In genomic region chr7:102337898-102338297, GRCm38 (mm10) we compare ENCODE assay signal across 8 mouse cellular contexts.
DNase-seq lines count a peak whose midpoint lies in the region; ATAC-seq and TF ChIP-seq lines count a peak whose summit lies in the region.

No protein-coding gene starts in this region.

- H3K79me2 ChIP-seq in liver, adult 2 months (ENCODE audit: control insufficient read depth, insufficient read depth, low read length): peaks cover 6% of the 10 kb centered on the region; the same call in 1 of the 2 replicates

- TF ChIP-seq POLR2A in liver, adult 2 months (IDR thresholded peaks at IDR 0.05; ENCODE audit: extremely low read depth, insufficient read depth, low read length): no peak
- TF ChIP-seq POLR2A in small intestine, adult 2 months (IDR thresholded peaks at IDR 0.05; ENCODE audit: low read depth, low read length): no peak

- WGBS in kidney, embryonic 14.5 days: 28% methylated on average over 3 of the region's 3 CpGs
- 0% methylated on average over 3 of the region's 3 CpGs for WGBS in liver, adult 2 months
- 2% methylated on average over 3 of the region's 3 CpGs for WGBS in small intestine, adult 2 months

- H3K4me1 ChIP-seq in kidney, embryonic 14.5 days (ENCODE audit: control insufficient read depth, insufficient read depth, low read length): no peaks in the 10 kb centered on the region
- peaks cover 6% of the 10 kb centered on the region for H3K4me1 ChIP-seq in liver, adult 2 months (ENCODE audit: control insufficient read depth, insufficient read depth, low read length)
- H3K4me1 ChIP-seq in small intestine, adult 2 months (ENCODE audit: control insufficient read depth, insufficient read depth, insufficient read length, low read length): peaks cover 5% of the 10 kb centered on the region; the same call in 1 of the 2 replicates

- ATAC-seq in kidney, embryonic 14.5 days (ENCODE audit: low FRiP score, low TSS enrichment): no peak
- peak; percentile 90 for ATAC-seq in granulocyte monocyte progenitor cell, adult 5-6 weeks (replicated peaks; ENCODE audit: poor library complexity, severe bottlenecking)

- H3K27me3 ChIP-seq in kidney, embryonic 14.5 days (ENCODE audit: control insufficient read depth, insufficient read depth, low read length): no peaks in the 10 kb centered on the region
- no peaks in the 10 kb centered on the region for H3K27me3 ChIP-seq in liver, adult 2 months (ENCODE audit: control insufficient read depth, insufficient read depth, low read length)
- H3K27me3 ChIP-seq in small intestine, adult 2 months (ENCODE audit: control insufficient read depth, insufficient read depth, low read length): no peaks in the 10 kb centered on the region

- no peak overlapping the region for H3K4me2 ChIP-seq in kidney, embryonic 14.5 days (replicated peaks; ENCODE audit: low read depth, low read length)

- TF ChIP-seq CTCF in liver, adult 2 months (IDR thresholded peaks at IDR 0.05; ENCODE audit: low read depth, low read length): no peak
- no peak for TF ChIP-seq CTCF in small intestine, adult 2 months (IDR thresholded peaks at IDR 0.05; ENCODE audit: extremely low read depth, insufficient read length, insufficient replicate concordance, low read depth, low read length)

- DNase-seq in kidney, adult 18-20 months: peak; percentile 54
- peak; percentile 94 for DNase-seq in liver, adult 2 months (ENCODE audit: extremely low read depth, low read depth, low spot score)
- no peak for DNase-seq in retina, postnatal 1 day
- DNase-seq in frontal cortex, postnatal 36 days (ENCODE audit: low spot score in 2 of 2): no peak
- DNase-seq in c-Kit-positive CD71-positive TER-119-positive erythroid progenitor cells, embryonic 14.5 days (ENCODE audit: low spot score): no peak

- H3K9ac ChIP-seq in kidney, embryonic 14.5 days (ENCODE audit: low read depth, low read length): no peak overlapping the region
- H3K9ac ChIP-seq in liver, adult 2 months (ENCODE audit: low read depth, low read length): no peak overlapping the region

- H3K9me3 ChIP-seq in kidney, embryonic 14.5 days (ENCODE audit: control insufficient read depth, low read length): no peaks in the 10 kb centered on the region

- H3K27ac ChIP-seq in kidney, embryonic 14.5 days (ENCODE audit: low read depth, low read length): no peak overlapping the region
- H3K27ac ChIP-seq in liver, adult 2 months (replicated peaks; ENCODE audit: insufficient read depth, low read depth, low read length): peak overlapping the region; percentile 12
- H3K27ac ChIP-seq in small intestine, adult 2 months (ENCODE audit: insufficient read depth, low read depth, low read length): peak overlapping the region; percentile 49

- no peaks in the 10 kb centered on the region for H3K36me3 ChIP-seq in kidney, embryonic 14.5 days (ENCODE audit: control insufficient read depth, insufficient read depth, low read length)
- H3K36me3 ChIP-seq in liver, adult 2 months (ENCODE audit: control insufficient read depth, insufficient read depth, low read length): no peaks in the 10 kb centered on the region
- H3K36me3 ChIP-seq in small intestine, adult 2 months (ENCODE audit: control insufficient read depth, insufficient read depth, low read length): no peaks in the 10 kb centered on the region

- H3K4me3 ChIP-seq in kidney, embryonic 14.5 days (ENCODE audit: low read length): no peak overlapping the region
- H3K4me3 ChIP-seq in liver, adult 2 months (ENCODE audit: insufficient read depth, low read depth, low read length): no peak overlapping the region
- H3K4me3 ChIP-seq in small intestine, adult 2 months (ENCODE audit: low read depth, low read length): no peak overlapping the region

Comparison
In these comparisons a context has a peak if more than half of its experiments do, and no peak if none do; other contexts are left out.
1. DNase-seq: peak in kidney, adult 18-20 months (single experiment) and liver, adult 2 months (single experiment); none in retina, postnatal 1 day (single experiment), frontal cortex, postnatal 36 days (0 of 2) and c-Kit-positive CD71-positive TER-119-positive erythroid progenitor cells, embryonic 14.5 days (single experiment).